In the genomic region with DNA sequence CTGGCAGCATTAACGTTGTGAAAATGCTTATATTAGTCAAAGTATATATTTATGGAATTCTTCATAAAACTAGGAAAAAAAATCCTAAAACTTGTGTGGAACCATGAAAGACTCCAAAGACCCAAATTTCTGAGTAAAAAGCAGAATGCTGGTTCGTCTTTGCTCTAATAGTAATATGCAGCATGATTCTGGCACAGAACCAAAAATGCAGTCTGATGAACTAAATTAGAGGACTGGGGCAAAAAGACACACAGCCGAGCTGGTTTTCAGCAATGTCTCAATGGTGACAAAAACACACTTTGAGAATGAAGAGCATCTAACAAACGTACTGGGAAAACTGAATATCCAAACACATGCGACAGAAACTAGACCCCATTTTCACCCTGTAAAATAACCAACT, we compare ENCODE assay signal across 13 mouse cellular contexts.
"Had no signal": no experiment of that assay in that cellular context is flagged by ENCODE, and none has a peak within 500 bp of the region (broad histone marks: within the 10 kb centered on the region; RNA-seq: fewer than 3 reads in every experiment).

No protein-coding gene starts in this region.

- H3K4me3 ChIP-seq: layer of hippocampus, adult 2 months; limb, embryonic 15.5 days; liver, embryonic 12.5 days; lung, embryonic 15.5 days; midbrain, embryonic 15.5 days; neural tube, embryonic 13.5 days had no signal

- ATAC-seq: liver, embryonic 12.5 days; midbrain, embryonic 15.5 days had no signal

- H3K27ac ChIP-seq: layer of hippocampus, adult 2 months; limb, embryonic 15.5 days; liver, embryonic 12.5 days; lung, embryonic 15.5 days; midbrain, embryonic 15.5 days; neural tube, embryonic 13.5 days; stomach, postnatal 0 days had no signal

- H3K4me1 ChIP-seq: limb, embryonic 15.5 days; liver, embryonic 12.5 days; lung, embryonic 15.5 days; midbrain, embryonic 15.5 days; neural tube, embryonic 13.5 days had no signal

- H3K9me3 ChIP-seq: limb, embryonic 15.5 days; liver, embryonic 12.5 days; lung, embryonic 15.5 days; midbrain, embryonic 15.5 days; neural tube, embryonic 13.5 days had no signal

- H3K36me3 ChIP-seq: limb, embryonic 15.5 days; liver, embryonic 12.5 days; lung, embryonic 15.5 days; midbrain, embryonic 15.5 days; neural tube, embryonic 13.5 days had no signal

- H3K9ac ChIP-seq: limb, embryonic 15.5 days; liver, embryonic 12.5 days; lung, embryonic 15.5 days; midbrain, embryonic 15.5 days; neural tube, embryonic 13.5 days had no signal

- DNase-seq: kidney, adult 18-20 months; kidney, postnatal 10 days; kidney, postnatal 4 days; right cerebral cortex, adult 18-20 months; right cerebral cortex, postnatal 25 days; thymus, postnatal 4 days had no signal

- H3K27me3 ChIP-seq: limb, embryonic 15.5 days; liver, embryonic 12.5 days; lung, embryonic 15.5 days; midbrain, embryonic 15.5 days; neural tube, embryonic 13.5 days had no signal

- H3K4me2 ChIP-seq: limb, embryonic 15.5 days; liver, embryonic 12.5 days; lung, embryonic 15.5 days; midbrain, embryonic 15.5 days; neural tube, embryonic 13.5 days had no signal
